Mouse (Mus musculus): Measurements from ENCODE around the gene Tenm2. TPM values are rescaled to one million over a fixed set of nuclear protein-coding genes. Genes with fewer than 3 reads are reported as not detected.

Gene Tenm2
- polyA plus RNA-seq, 1 experiment from 2014 or later: 1.9 TPM

GRCm38 (mm10) chr11:36049547-36049946 lies 1186.2 kb downstream of the Tenm2 start:
- 40% methylated on average over 5 of the region's 5 CpGs for WGBS
- no peak overlapping the region for H3K4me2 ChIP-seq (ENCODE audit: low read depth, low read length)

GRCm38 (mm10) chr11:36045681-36046276 lies 1190.0 kb downstream of the Tenm2 start:
- WGBS: 3% methylated on average over 13 of the region's 13 CpGs
- Histone ChIP-seq H3K9ac (ENCODE audit: low read length) (peak overlapping the region; percentile 70), H3K27ac (ENCODE audit: low read length) (no peak overlapping the region), H3K36me3 (ENCODE audit: control insufficient read depth, insufficient read depth, low read length) (no peaks in the 10 kb centered on the region), H3K9me3 (replicated peaks; ENCODE audit: control insufficient read depth, low read length) (no peaks in the 10 kb centered on the region), H3K4me1 (ENCODE audit: control insufficient read depth, insufficient read depth, low read length) (no peaks in the 10 kb centered on the region), H3K4me3 (replicated peaks; ENCODE audit: low read length) (peak overlapping the region; percentile 55), H3K4me2 (ENCODE audit: low read depth, low read length) (peak overlapping the region; percentile 57), H3K27me3 (ENCODE audit: control insufficient read depth, insufficient read depth, low read length) (peaks cover 6% of the 10 kb centered on the region)
- ATAC-seq (ENCODE audit: insufficient read depth, low FRiP score): peak; percentile 58

More at GRCm38 (mm10) chr11:36049547-36049946, 1186.2 kb downstream of the Tenm2 start:
- no peak for ATAC-seq (ENCODE audit: insufficient read depth, low FRiP score)
- H3K27me3 ChIP-seq (ENCODE audit: control insufficient read depth, insufficient read depth, low read length): no peaks in the 10 kb centered on the region; the same call in 1 of the 2 replicates
- no peak overlapping the region for H3K27ac ChIP-seq (ENCODE audit: low read length)
- H3K9me3 ChIP-seq (replicated peaks; ENCODE audit: control insufficient read depth, low read length): no peaks in the 10 kb centered on the region
- H3K9ac ChIP-seq (ENCODE audit: low read length): no peak overlapping the region
- H3K4me3 ChIP-seq (replicated peaks; ENCODE audit: low read length): no peak overlapping the region
- H3K4me1 ChIP-seq (ENCODE audit: control insufficient read depth, insufficient read depth, low read length): no peaks in the 10 kb centered on the region
- H3K36me3 ChIP-seq (ENCODE audit: control insufficient read depth, insufficient read depth, low read length): no peaks in the 10 kb centered on the region

- Histone ChIP-seq H3K4me1 (ENCODE audit: control insufficient read depth, insufficient read depth, low read length) (0 out of 2 replicates have a peak, but pooled peaks cover 4% of the 10 kb centered on the region), H3K36me3 (ENCODE audit: control insufficient read depth, insufficient read depth, low read length) (no peaks in the 10 kb centered on the region), H3K4me3 (replicated peaks; ENCODE audit: low read length) (no peak overlapping the region), H3K9ac (ENCODE audit: low read length) (no peak overlapping the region), H3K4me2 (ENCODE audit: low read depth, low read length) (no peak overlapping the region), H3K27ac (ENCODE audit: low read length) (no peak overlapping the region), H3K27me3 (ENCODE audit: control insufficient read depth, insufficient read depth, low read length) (peaks cover 6% of the 10 kb centered on the region; the same call in 1 of the 2 replicates), H3K9me3 (replicated peaks; ENCODE audit: control insufficient read depth, low read length) (no peaks in the 10 kb centered on the region)
- 71% methylated on average over 13 of the region's 13 CpGs for WGBS
- ATAC-seq (ENCODE audit: insufficient read depth, low FRiP score): no peak
These were observed 1194.4 kb downstream of the Tenm2 start for GRCm38 (mm10) chr11:36041411-36041810.

- Histone ChIP-seq H3K9ac (ENCODE audit: low read length) (no peak overlapping the region), H3K4me3 (replicated peaks; ENCODE audit: low read length) (no peak overlapping the region), H3K9me3 (replicated peaks; ENCODE audit: control insufficient read depth, low read length) (no peaks in the 10 kb centered on the region), H3K27ac (ENCODE audit: low read length) (no peak overlapping the region), H3K27me3 (ENCODE audit: control insufficient read depth, insufficient read depth, low read length) (peaks cover 6% of the 10 kb centered on the region; the same call in 1 of the 2 replicates), H3K4me2 (ENCODE audit: low read depth, low read length) (no peak overlapping the region), H3K4me1 (ENCODE audit: control insufficient read depth, insufficient read depth, low read length) (0 out of 2 replicates have a peak, but pooled peaks cover 6% of the 10 kb centered on the region), H3K36me3 (ENCODE audit: control insufficient read depth, insufficient read depth, low read length) (no peaks in the 10 kb centered on the region)
- 67% methylated on average over 10 of the region's 10 CpGs for WGBS
- ATAC-seq (ENCODE audit: insufficient read depth, low FRiP score): no peak
These were observed 1195.1 kb downstream of the Tenm2 start for GRCm38 (mm10) chr11:36040508-36041233.

GRCm38 (mm10) chr11:36039825-36040224 lies 1195.9 kb downstream of the Tenm2 start:
- no peak overlapping the region for H3K27ac ChIP-seq (ENCODE audit: low read length)
- no peaks in the 10 kb centered on the region for H3K36me3 ChIP-seq (ENCODE audit: control insufficient read depth, insufficient read depth, low read length)
- H3K27me3 ChIP-seq (ENCODE audit: control insufficient read depth, insufficient read depth, low read length): peaks cover 6% of the 10 kb centered on the region; the same call in 1 of the 2 replicates
- H3K4me3 ChIP-seq (replicated peaks; ENCODE audit: low read length): no peak overlapping the region
- ATAC-seq (ENCODE audit: insufficient read depth, low FRiP score): no peak
- H3K4me1 ChIP-seq (ENCODE audit: control insufficient read depth, insufficient read depth, low read length): 0 out of 2 replicates have a peak, but pooled peaks cover 6% of the 10 kb centered on the region
- 86% methylated on average over 10 of the region's 10 CpGs for WGBS
- no peak overlapping the region for H3K9ac ChIP-seq (ENCODE audit: low read length)
- H3K4me2 ChIP-seq (ENCODE audit: low read depth, low read length): no peak overlapping the region
- H3K9me3 ChIP-seq (replicated peaks; ENCODE audit: control insufficient read depth, low read length): no peaks in the 10 kb centered on the region

GRCm38 (mm10) chr11:36038386-36038785 lies 1197.4 kb downstream of the Tenm2 start:
- Histone ChIP-seq H3K4me3 (replicated peaks; ENCODE audit: low read length) (no peak overlapping the region), H3K4me1 (ENCODE audit: control insufficient read depth, insufficient read depth, low read length) (0 out of 2 replicates have a peak, but pooled peaks cover 6% of the 10 kb centered on the region), H3K4me2 (ENCODE audit: low read depth, low read length) (no peak overlapping the region), H3K9ac (ENCODE audit: low read length) (no peak overlapping the region), H3K36me3 (ENCODE audit: control insufficient read depth, insufficient read depth, low read length) (no peaks in the 10 kb centered on the region), H3K27ac (ENCODE audit: low read length) (no peak overlapping the region), H3K9me3 (replicated peaks; ENCODE audit: control insufficient read depth, low read length) (no peaks in the 10 kb centered on the region), H3K27me3 (ENCODE audit: control insufficient read depth, insufficient read depth, low read length) (no peaks in the 10 kb centered on the region; the same call in 1 of the 2 replicates)
- 57% methylated on average over 3 of the region's 3 CpGs for WGBS
- ATAC-seq (ENCODE audit: insufficient read depth, low FRiP score): no peak

GRCm38 (mm10) chr11:36037311-36037710 lies 1198.5 kb downstream of the Tenm2 start:
- H3K9me3 ChIP-seq (replicated peaks; ENCODE audit: control insufficient read depth, low read length): no peaks in the 10 kb centered on the region
- H3K4me3 ChIP-seq (replicated peaks; ENCODE audit: low read length): no peak overlapping the region
- no peaks in the 10 kb centered on the region for H3K27me3 ChIP-seq (ENCODE audit: control insufficient read depth, insufficient read depth, low read length)
- no peak overlapping the region for H3K9ac ChIP-seq (ENCODE audit: low read length)
- H3K27ac ChIP-seq (ENCODE audit: low read length): no peak overlapping the region
- 0 out of 2 replicates have a peak, but pooled peaks cover 6% of the 10 kb centered on the region for H3K4me1 ChIP-seq (ENCODE audit: control insufficient read depth, insufficient read depth, low read length)
- no peak overlapping the region for H3K4me2 ChIP-seq (ENCODE audit: low read depth, low read length)
- no peaks in the 10 kb centered on the region for H3K36me3 ChIP-seq (ENCODE audit: control insufficient read depth, insufficient read depth, low read length)
- ATAC-seq (ENCODE audit: insufficient read depth, low FRiP score): no peak
- WGBS: 57% methylated on average over 4 of the region's 4 CpGs

- H3K4me2 ChIP-seq (ENCODE audit: low read depth, low read length): no peak overlapping the region
- H3K4me3 ChIP-seq (replicated peaks; ENCODE audit: low read length): no peak overlapping the region
- H3K9me3 ChIP-seq (replicated peaks; ENCODE audit: control insufficient read depth, low read length): no peaks in the 10 kb centered on the region
- no peaks in the 10 kb centered on the region for H3K27me3 ChIP-seq (ENCODE audit: control insufficient read depth, insufficient read depth, low read length)
- H3K9ac ChIP-seq (ENCODE audit: low read length): no peak overlapping the region
- WGBS: 29% methylated on average over 7 of the region's 7 CpGs
- peak overlapping the region; percentile 12 for H3K27ac ChIP-seq (ENCODE audit: low read length)
- H3K36me3 ChIP-seq (ENCODE audit: control insufficient read depth, insufficient read depth, low read length): no peaks in the 10 kb centered on the region
- H3K4me1 ChIP-seq (ENCODE audit: control insufficient read depth, insufficient read depth, low read length): 0 out of 2 replicates have a peak, but pooled peaks cover 6% of the 10 kb centered on the region
- peak; percentile 91; the same call in 1 of the 2 replicates for ATAC-seq (ENCODE audit: insufficient read depth, low FRiP score)
These were observed 1199.6 kb downstream of the Tenm2 start for GRCm38 (mm10) chr11:36036061-36036695.

GRCm38 (mm10) chr11:36031751-36032150 lies 1204.0 kb downstream of the Tenm2 start:
- no peak for ATAC-seq (ENCODE audit: insufficient read depth, low FRiP score)
- 47% methylated on average over 9 of the region's 9 CpGs for WGBS
- no peak overlapping the region for H3K4me3 ChIP-seq (replicated peaks; ENCODE audit: low read length)

More at GRCm38 (mm10) chr11:36031751-36032150, 1204.0 kb downstream of the Tenm2 start:
- Histone ChIP-seq H3K9ac (ENCODE audit: low read length) (no peak overlapping the region), H3K9me3 (replicated peaks; ENCODE audit: control insufficient read depth, low read length) (no peaks in the 10 kb centered on the region), H3K27ac (ENCODE audit: low read length) (no peak overlapping the region), H3K4me1 (ENCODE audit: control insufficient read depth, insufficient read depth, low read length) (0 out of 2 replicates have a peak, but pooled peaks cover 3% of the 10 kb centered on the region), H3K36me3 (ENCODE audit: control insufficient read depth, insufficient read depth, low read length) (no peaks in the 10 kb centered on the region), H3K27me3 (ENCODE audit: control insufficient read depth, insufficient read depth, low read length) (no peaks in the 10 kb centered on the region), H3K4me2 (ENCODE audit: low read depth, low read length) (no peak overlapping the region)
